Mouse (Mus musculus) kidney, adult 2 months (tissue): ENCODE measurements at regions not wholly inside any gene's neighbourhood (a gene's known extent, or its start where the extent isn't known, plus 50 kb on each side); places are given as distances from the start of the nearest gene placed in this dataset.

ENCODE experiments used
- CTCF ChIP-seq: fragments of 200-500 bp; conservative IDR thresholded peaks from 2 replicates; pipeline ENCODE4 v1.5.1; 2011; ENCODE audit warnings: low read depth, mild to moderate bottlenecking, control low read depth, low read length, moderate library complexity, mixed read lengths; ENCODE audit not compliant: insufficient read depth, insufficient read length
- POLR2A ChIP-seq: fragments of 200-500 bp; IDR thresholded peaks from one replicate; pipeline ENCODE4 v1.6.1; 2011; ENCODE audit warnings: low read depth, low read length, control low read depth

DNA sequence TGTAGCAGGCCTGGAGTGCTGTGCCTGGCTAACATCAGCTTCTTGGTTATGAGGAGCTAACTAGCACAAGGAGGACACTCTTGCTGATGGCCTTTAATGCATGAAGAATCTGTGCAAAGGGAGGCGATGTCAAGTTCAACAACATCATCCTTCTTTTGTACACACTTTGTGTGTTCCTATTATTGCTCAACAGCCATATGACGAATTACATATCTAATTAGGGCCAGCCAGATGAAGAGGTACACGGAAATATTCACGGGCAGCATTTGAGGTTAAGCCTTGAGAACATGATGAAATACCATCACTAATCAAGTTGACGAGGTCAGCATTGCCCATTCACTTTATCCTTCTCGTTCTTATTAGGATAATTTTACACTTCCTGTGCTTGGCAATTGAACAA, 240.2 kb downstream of the Tmem114 start:
- TF ChIP-seq POLR2A (no peak), CTCF (no peak)
